19 mouse cellular contexts compared by ENCODE assay signal in the genomic region with DNA sequence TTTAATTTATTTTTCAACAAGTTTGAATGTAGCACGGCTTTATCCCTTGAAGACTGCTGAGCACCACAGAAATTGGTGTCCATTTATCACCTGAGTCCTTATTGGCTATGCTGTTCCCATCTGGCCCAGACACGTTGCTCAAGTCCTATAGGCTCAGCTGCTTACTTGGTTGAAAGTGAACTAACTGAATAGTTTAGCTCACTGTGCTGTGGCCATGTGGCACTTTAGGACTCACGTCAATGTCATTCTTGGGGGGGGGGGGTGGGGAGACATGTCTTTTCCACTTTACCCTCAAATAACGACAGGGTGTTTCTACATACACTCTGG.
"Had no signal": no experiment of that assay in that cellular context is flagged by ENCODE, and none has a peak within 500 bp of the region (broad histone marks: within the 10 kb centered on the region; RNA-seq: fewer than 3 reads in every experiment).

No protein-coding gene starts in this region.

- H3K9ac ChIP-seq: limb, embryonic 13.5 days; liver, embryonic 12.5 days; liver, embryonic 15.5 days; lung, embryonic 15.5 days; neural tube, embryonic 13.5 days had no signal

- H3K36me3 ChIP-seq: limb, embryonic 10.5 days; limb, embryonic 13.5 days; liver, embryonic 12.5 days; liver, embryonic 15.5 days; lung, embryonic 15.5 days; midbrain, embryonic 10.5 days; neural tube, embryonic 13.5 days had no signal

- H3K4me3 ChIP-seq: layer of hippocampus, adult 2 months; limb, embryonic 10.5 days; limb, embryonic 13.5 days; liver, embryonic 12.5 days; liver, embryonic 15.5 days; lung, embryonic 15.5 days; megakaryocyte, embryonic 14.5 days; midbrain, embryonic 10.5 days; myocyte; neural tube, embryonic 13.5 days had no signal

- H3K4me1 ChIP-seq: limb, embryonic 10.5 days; limb, embryonic 13.5 days; liver, embryonic 12.5 days; liver, embryonic 15.5 days; lung, embryonic 15.5 days; megakaryocyte, embryonic 14.5 days; midbrain, embryonic 10.5 days had no signal

- H3K27me3 ChIP-seq: limb, embryonic 13.5 days; liver, embryonic 12.5 days; liver, embryonic 15.5 days; lung, embryonic 15.5 days; megakaryocyte, embryonic 14.5 days; neural tube, embryonic 13.5 days had no signal

- H3K9me3 ChIP-seq: limb, embryonic 10.5 days; limb, embryonic 13.5 days; liver, embryonic 12.5 days; liver, embryonic 15.5 days; lung, embryonic 15.5 days; megakaryocyte, embryonic 14.5 days; midbrain, embryonic 10.5 days; neural tube, embryonic 13.5 days had no signal

- H3K4me2 ChIP-seq: limb, embryonic 13.5 days; liver, embryonic 12.5 days; liver, embryonic 15.5 days; lung, embryonic 15.5 days; neural tube, embryonic 13.5 days had no signal

- H3K27ac ChIP-seq: kidney, postnatal 0 days; layer of hippocampus, adult 2 months; limb, embryonic 10.5 days; limb, embryonic 13.5 days; liver, embryonic 12.5 days; liver, embryonic 15.5 days; lung, embryonic 15.5 days; midbrain, embryonic 10.5 days; neural tube, embryonic 13.5 days had no signal

- ATAC-seq: liver, embryonic 12.5 days had no signal

- DNase-seq: kidney, postnatal 25 days; layer of hippocampus, adult 9-11 months; liver; lung, adult 18-20 months; lung, postnatal 10 days; lung, postnatal 36 days; thymus, adult 18-20 months; thymus, postnatal 36 days had no signal
